Mouse (Mus musculus) urinary bladder, postnatal 4 days (tissue): ENCODE data around the gene Aig1.
"Not testable (repeated sequence)": the region's sequence is repeated elsewhere in the genome, so short reads cannot be mapped to it uniquely, and the experiment has no call there.

Experiments used
- DNase-seq, 2 experiments: peaks; one replicate each; pipeline ENCODE4 v3.0.0; 2021 to 2022; ENCODE audit warnings: low spot score in 2 of 2

Aig1 gene

GRCm38 (mm10) chr10:13868371-13869321, at the start of gene Aig1:
Aig1 (minus strand) TSS chr10:13868980.
- peak; percentile 59 to 62 for DNase-seq

- DNase-seq: peak; percentile 30 to 67
Measured at GRCm38 (mm10) chr10:13916645-13917342, 48.0 kb upstream of the Aig1 start.

- DNase-seq: no peak
Measured at GRCm38 (mm10) chr10:13915211-13915610, 46.4 kb upstream of the Aig1 start.

DNA sequence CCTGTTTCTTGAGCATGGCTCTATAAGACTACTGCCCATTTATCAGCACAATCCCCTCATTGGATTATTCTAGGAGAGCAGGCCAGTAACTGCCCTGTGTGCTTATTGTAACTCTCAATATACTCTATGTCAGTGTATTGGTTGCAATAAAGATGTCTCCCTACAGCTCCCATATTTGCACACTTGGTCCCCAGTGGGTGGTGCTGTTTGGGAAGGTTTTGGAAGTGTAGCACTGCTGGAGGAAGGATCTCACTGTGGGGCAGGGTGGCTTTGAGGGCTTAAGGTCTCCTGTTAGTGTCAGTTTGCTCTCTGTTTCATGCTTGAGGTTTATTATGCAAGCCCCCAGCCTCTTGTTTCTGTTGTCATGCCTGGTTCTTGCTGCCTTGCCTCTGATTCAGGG, 44.9 kb upstream of the Aig1 start:
- DNase-seq: no peak

- DNase-seq: no peak
Measured at GRCm38 (mm10) chr10:13906261-13906741, 37.5 kb upstream of the Aig1 start.

- DNase-seq: no peak
Measured at GRCm38 (mm10) chr10:13905618-13906017, 36.8 kb upstream of the Aig1 start.

- DNase-seq: not testable (repeated sequence)
Measured at GRCm38 (mm10) chr10:13892762-13893161, 24.0 kb upstream of the Aig1 start.

DNA sequence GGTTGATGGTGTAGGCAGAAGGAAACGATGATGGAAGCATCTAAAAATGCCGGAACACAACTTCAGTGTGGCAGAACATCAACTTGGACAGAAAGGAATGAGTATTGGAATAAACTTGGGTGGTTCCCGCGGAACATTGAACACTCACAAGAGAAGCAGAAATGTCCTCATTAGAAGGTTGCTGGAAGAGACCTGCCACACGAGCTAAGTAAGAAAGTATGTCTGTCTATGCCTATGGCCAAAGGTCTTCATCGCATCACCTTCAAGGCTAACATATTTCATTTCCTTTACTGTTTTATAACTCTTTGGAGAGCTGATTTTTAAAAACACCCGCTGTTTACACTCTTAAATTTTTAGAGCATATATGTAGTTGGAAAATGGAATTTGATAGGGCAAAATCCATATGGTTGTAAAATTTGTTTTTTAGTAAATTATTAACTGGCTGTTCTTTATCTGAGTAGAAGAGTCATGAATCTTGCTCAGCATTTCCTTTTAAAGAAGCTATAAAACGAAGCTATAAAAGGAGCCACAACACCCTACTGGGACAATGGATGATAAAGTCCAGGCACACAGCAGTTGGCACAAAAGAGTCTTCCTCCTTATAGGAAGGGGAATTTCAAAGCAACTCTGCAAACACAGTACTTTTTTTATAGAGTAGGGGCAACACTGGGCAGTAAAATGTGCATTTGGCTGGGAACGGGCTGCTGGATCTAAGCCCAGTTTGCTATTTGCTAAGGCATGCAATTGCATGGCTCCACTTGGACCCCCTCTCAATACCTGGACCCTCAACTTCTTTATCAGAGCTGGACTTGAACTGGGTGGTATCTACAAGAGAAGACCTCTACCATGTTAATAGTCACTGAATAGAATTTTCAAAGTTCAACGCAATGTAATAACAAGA, 14.4 kb upstream of the Aig1 start:
- no peak for DNase-seq

GRCm38 (mm10) chr10:13882490-13882889, 13.7 kb upstream of the Aig1 start:
- DNase-seq: no peak

DNA sequence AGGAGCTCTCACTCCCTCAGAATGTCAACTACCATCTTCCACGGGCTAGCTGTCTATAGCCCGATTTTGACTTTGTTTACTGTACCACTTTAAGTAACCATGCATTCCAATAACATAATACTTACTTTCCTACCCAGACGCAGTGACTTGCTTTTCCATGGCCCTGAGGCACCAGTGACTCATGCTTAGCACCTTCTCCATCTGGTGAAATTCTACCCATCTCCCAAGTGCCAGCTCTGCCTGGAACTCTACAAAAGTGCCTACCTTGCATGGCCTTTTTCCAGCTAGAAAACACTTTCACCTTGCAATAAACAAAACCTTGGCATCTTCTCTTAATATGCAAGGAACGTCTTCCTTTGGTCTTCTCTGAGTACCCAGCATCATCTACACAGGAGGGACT, 9.9 kb upstream of the Aig1 start:
- DNase-seq: no peak

- DNase-seq: no peak
Measured at GRCm38 (mm10) chr10:13875038-13875420, 6.2 kb upstream of the Aig1 start.

DNA sequence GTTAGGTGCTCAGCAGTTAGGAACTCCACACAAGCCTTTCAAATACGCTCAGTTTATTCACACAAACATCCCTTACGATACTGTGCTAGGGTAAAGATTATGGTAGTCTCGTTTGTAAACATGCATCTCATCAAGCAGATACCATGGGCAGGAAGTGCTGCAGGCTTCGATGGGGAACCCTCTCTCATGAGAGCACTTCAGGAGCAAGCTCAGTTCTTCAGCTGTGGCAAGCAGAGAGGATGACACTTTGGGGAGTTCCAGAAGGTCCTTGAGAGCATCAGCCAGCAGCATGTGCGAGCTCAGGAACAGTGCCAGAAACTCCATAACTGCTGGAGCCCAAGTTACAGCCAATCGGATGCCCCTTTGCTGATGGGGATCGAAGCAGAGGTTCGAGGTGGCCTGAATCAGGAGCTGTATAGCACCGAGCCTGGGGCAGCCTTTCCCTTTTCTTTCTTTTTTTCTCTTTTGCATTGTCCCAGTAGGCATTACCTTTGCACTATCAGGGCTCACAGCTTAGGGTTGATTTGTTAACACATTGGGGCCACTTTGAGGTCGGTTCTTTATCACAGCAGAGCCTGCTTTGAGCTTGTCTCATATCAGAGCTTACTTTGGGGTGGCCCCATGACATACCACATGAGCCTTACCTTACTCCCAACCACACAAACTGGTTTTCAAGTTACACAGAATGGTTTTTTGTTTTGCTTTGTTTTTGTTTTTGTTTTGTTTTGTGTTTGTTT, 5.7 kb upstream of the Aig1 start:
- DNase-seq: no peak

GRCm38 (mm10) chr10:13870531-13870930, 1.8 kb upstream of the Aig1 start:
- no peak for DNase-seq

DNA sequence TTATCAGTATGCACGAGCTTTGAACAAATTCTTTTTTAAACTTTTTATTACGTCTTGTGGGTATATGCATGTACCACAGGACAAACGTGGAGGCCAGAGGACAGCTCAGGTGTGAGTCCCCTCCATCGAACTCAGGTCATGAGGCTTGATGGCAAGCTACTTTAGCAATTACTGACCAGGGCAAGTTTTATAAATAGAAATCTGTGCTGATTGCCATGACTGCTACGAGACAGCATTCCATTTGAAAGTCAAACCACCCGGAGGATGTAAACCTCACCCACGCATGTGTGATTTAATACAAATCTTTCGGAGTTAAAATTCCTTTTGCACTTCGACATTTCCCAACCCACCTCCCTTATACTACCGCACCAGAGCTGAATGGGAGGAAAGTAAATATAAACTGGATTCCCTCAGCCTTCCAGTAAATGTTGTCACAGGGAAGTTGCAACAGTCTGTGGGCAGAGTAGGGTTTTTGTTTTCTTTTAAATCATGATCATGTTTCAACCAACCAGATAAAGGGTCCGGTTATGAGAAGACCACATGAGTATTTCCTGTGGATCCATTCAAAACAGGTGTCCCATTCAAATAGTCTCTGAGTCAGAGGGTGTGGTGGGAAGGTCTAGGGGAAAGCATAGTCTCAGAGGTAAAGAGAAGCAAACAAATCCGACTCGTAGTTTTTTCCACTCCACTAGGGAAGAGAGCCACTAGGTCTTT, 699 bp upstream of the Aig1 start:
- DNase-seq: no peak

DNA sequence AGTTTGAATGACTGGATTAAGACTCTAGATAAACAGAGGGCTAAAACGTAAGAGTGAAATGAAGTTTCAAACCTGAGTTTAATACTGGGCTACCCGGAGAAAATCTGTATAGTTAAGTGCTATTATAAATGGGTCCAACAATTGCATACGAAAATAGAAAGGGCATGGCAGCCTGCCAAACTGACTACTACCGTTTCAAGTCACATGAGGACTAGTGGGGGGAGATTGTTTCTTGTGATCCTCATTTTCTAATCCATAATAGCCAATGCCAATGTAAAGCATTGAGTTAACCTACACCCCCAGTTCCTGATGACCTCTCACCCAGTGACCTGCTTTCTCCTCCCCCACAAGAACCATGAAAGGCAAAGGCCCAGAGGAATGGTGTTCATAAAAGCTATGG, 2.4 kb downstream of the Aig1 start:
- DNase-seq: no peak

DNA sequence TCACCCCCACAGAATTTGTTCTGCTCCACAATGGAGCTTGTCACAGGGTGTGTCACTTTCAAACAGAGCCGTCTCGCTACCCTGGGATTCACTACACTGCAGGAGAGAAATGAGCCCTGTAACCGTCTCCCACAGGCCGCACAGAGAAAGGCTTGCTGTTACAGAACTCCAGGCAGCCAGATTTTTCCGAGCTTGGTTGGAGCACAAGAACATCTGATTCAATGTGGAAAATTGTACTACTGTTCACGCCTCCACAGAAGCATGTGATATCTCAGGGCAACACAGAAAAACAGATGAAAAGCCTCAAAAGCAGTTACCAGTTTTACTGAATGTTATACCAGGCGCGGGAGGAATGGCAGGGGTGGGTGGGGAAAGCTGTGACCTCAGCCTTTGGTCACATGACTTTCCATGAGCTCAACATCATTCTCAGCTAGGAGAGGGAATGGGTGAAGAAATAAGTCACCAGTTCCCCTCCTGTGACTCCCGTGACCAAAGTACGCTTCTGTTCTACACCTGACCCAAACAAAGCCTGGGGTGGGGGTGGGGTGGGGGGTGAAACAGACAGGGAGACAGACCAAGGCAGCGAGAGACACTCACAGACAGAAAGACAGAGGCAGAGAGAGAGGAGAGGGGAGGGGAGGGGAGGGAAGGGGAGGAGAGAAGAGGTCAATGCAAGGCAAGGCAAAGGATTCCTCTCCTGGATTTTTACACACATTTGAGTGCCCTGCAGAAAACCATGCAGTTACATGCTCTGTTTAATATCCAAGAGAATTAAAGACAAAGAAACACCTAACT, 7.5 kb downstream of the Aig1 start:
- DNase-seq: no peak

- DNase-seq: no peak
Measured at GRCm38 (mm10) chr10:13856438-13856837, 12.3 kb downstream of the Aig1 start.

- DNase-seq: no peak
Measured at GRCm38 (mm10) chr10:13855969-13856368, 12.8 kb downstream of the Aig1 start.

GRCm38 (mm10) chr10:13855111-13855510, 13.7 kb downstream of the Aig1 start:
- no peak for DNase-seq

- DNase-seq: no peak
Measured at GRCm38 (mm10) chr10:13850071-13850470, 18.7 kb downstream of the Aig1 start.
